Mouse (Mus musculus): ENCODE data around the gene Dok4.

DNA sequence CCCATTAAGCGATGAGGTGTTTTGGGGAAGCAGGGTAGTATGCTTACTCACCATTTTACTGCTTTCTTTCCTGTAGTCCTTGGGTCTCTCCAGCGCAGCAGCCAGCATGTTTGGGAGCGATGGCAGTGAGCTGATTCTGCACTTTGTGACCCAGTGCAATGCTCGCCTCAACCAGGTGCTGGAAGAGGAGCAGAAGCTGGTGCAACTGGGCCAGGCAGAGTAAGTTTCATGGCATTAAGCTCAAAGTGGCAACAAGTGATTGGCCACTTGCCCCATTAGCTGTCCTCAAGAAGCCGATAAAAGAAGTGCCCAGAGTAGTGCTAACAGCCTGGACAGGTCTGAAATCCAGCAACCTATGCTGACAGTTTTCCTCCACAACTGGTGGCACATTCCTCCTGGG is 26.1 kb downstream of the Dok4 start:
- TF ChIP-seq CTCF (IDR thresholded peaks at IDR 0.05; ENCODE audit: extremely low read depth, insufficient read depth, insufficient read length, insufficient replicate concordance), result no peak
- no peak for TF ChIP-seq POLR2A (IDR thresholded peaks at IDR 0.05; ENCODE audit: low read depth, low read length)
